Mouse (Mus musculus) brain, adult 2 months (tissue): ENCODE data around the gene Dapk1.

ENCODE experiments used
- DNase-seq: peaks from one replicate; pipeline ENCODE4 v3.0.0; 2011; ENCODE audit warnings: low read depth, low spot score

The Dapk1 gene

GRCm38 (mm10) chr13:60738429-60738828 is 136.7 kb downstream of the Dapk1 start:
- peak; percentile 86 for DNase-seq

GRCm38 (mm10) chr13:60740248-60740647 is 138.5 kb downstream of the Dapk1 start:
- no peak for DNase-seq

- no peak for DNase-seq
These were observed 140.9 kb downstream of the Dapk1 start for GRCm38 (mm10) chr13:60742611-60743010.

GRCm38 (mm10) chr13:60743381-60744077 is 141.8 kb downstream of the Dapk1 start:
- peak; percentile 69 for DNase-seq

GRCm38 (mm10) chr13:60744078-60744460 is 142.3 kb downstream of the Dapk1 start:
- DNase-seq, result peak; percentile 82

- DNase-seq, result no peak
These were observed 143.0 kb downstream of the Dapk1 start for GRCm38 (mm10) chr13:60744736-60745135.

- no peak for DNase-seq
These were observed 143.6 kb downstream of the Dapk1 start for GRCm38 (mm10) chr13:60745358-60745757.

- DNase-seq, result peak; percentile 67
These were observed 144.5 kb downstream of the Dapk1 start for GRCm38 (mm10) chr13:60746271-60746670.

- no peak for DNase-seq
These were observed 145.5 kb downstream of the Dapk1 start for GRCm38 (mm10) chr13:60747201-60747600.

GRCm38 (mm10) chr13:60748556-60748955 is 146.8 kb downstream of the Dapk1 start:
- DNase-seq, result peak; percentile 46

- peak; percentile 53 for DNase-seq
These were observed 149.2 kb downstream of the Dapk1 start for GRCm38 (mm10) chr13:60750930-60751329.

- no peak for DNase-seq
These were observed 151.5 kb downstream of the Dapk1 start for GRCm38 (mm10) chr13:60753216-60753615.

- DNase-seq, result no peak
These were observed 153.5 kb downstream of the Dapk1 start for GRCm38 (mm10) chr13:60755251-60755650.

GRCm38 (mm10) chr13:60757292-60757691 is 155.5 kb downstream of the Dapk1 start:
- DNase-seq, result no peak

- DNase-seq, result peak; percentile 56
These were observed 157.4 kb downstream of the Dapk1 start for GRCm38 (mm10) chr13:60759136-60759535.

- DNase-seq, result no peak
These were observed 158.6 kb downstream of the Dapk1 start for GRCm38 (mm10) chr13:60760392-60760791.

GRCm38 (mm10) chr13:60761161-60761560 is 159.4 kb downstream of the Dapk1 start:
- DNase-seq, result no peak

GRCm38 (mm10) chr13:60780534-60780933 is 178.8 kb downstream of the Dapk1 start:
- DNase-seq, result no peak

- DNase-seq, result no peak
These were observed 181.6 kb downstream of the Dapk1 start for GRCm38 (mm10) chr13:60783301-60783700.

- DNase-seq, result no peak
These were observed 184.5 kb downstream of the Dapk1 start, which contains the start of gene BC051665 for GRCm38 (mm10) chr13:60786264-60786663. Gene BC051665 (minus strand): TSS chr13:60786364.

GRCm38 (mm10) chr13:60789466-60789865 is 187.7 kb downstream of the Dapk1 start:
- DNase-seq, result no peak

- no peak for DNase-seq
These were observed 201.0 kb downstream of the Dapk1 start, which contains the start of gene Ctsll3 for GRCm38 (mm10) chr13:60802749-60803148. Gene Ctsll3 (minus strand): TSS chr13:60802849.

GRCm38 (mm10) chr13:60809690-60810089 is 207.9 kb downstream of the Dapk1 start:
- DNase-seq, result no peak

GRCm38 (mm10) chr13:60812768-60813167 is 211.0 kb downstream of the Dapk1 start:
- no peak for DNase-seq
